Mouse (Mus musculus): ENCODE data around the gene Aes.

The Aes gene

GRCm38 (mm10) chr10:81604968-81605665, 45.8 kb downstream of the Aes start:
- in situ Hi-C loops (cut with MboI; ENCODE audit: low pct_unique_long_range_greater_than_20kb in 1 of 2, low sequenced_read_pairs in 2 of 2, unreplicated experiment in 1 of 2) = loop anchor here (5.0 to 10.0 kb wide), 2 partner anchors 43 to 50 kb away; partner anchors contain the start of gene Aes (in 1 of the 2)

- in situ Hi-C loops (cut with MboI; ENCODE audit: low pct_unique_long_range_greater_than_20kb in 1 of 2, low sequenced_read_pairs in 2 of 2, unreplicated experiment in 1 of 2) = loop anchor here in 1 of 2 experiments (10.0 kb wide), 1 partner anchor 51 kb away; the partner anchor contains the start of gene Aes
Measured at GRCm38 (mm10) chr10:81605666-81605973, 46.3 kb downstream of the Aes start.

GRCm38 (mm10) chr10:81605974-81606751, 46.9 kb downstream of the Aes start, which contains the start of gene BC025920:
Gene BC025920 (plus strand): TSS chr10:81606270.
- in situ Hi-C loops (cut with MboI; ENCODE audit: low pct_unique_long_range_greater_than_20kb in 1 of 2, low sequenced_read_pairs in 2 of 2, unreplicated experiment in 1 of 2) = loop anchor here in 1 of 2 experiments (10.0 kb wide), 1 partner anchor 51 kb away; the partner anchor contains the start of gene Aes

GRCm38 (mm10) chr10:81608308-81608707, 49.0 kb downstream of the Aes start:
- in situ Hi-C loops (cut with MboI; ENCODE audit: low pct_unique_long_range_greater_than_20kb in 1 of 2, low sequenced_read_pairs in 2 of 2, unreplicated experiment in 1 of 2) = loop anchor here in 1 of 2 experiments (10.0 kb wide), 1 partner anchor 54 kb away; the partner anchor contains the start of gene Aes

- in situ Hi-C loops (cut with MboI; ENCODE audit: low pct_unique_long_range_greater_than_20kb in 1 of 2, low sequenced_read_pairs in 2 of 2, unreplicated experiment in 1 of 2) = no loop called here
Measured at GRCm38 (mm10) chr10:81612779-81613178, 53.5 kb downstream of the Aes start.

GRCm38 (mm10) chr10:81615486-81615885, 56.2 kb downstream of the Aes start:
- in situ Hi-C loops (cut with MboI; ENCODE audit: low pct_unique_long_range_greater_than_20kb in 1 of 2, low sequenced_read_pairs in 2 of 2, unreplicated experiment in 1 of 2) = no loop called here

All from mouse embryonic stem cell (cell line).